Mouse (Mus musculus) heart, embryonic 11.5 days (tissue): ENCODE results near the gene Angpt4. TPM values are rescaled to one million over a fixed set of nuclear protein-coding genes. Genes with fewer than 3 reads are reported as not detected.

Experiments used
- ATAC-seq: fragments of 200-750 bp; cut with Nextera tagmentation; replicated peaks from 2 replicates; pipeline ENCODE4 v1.8.0; 2017; ENCODE audit warnings: moderate library complexity; ENCODE audit not compliant: insufficient number of reproducible peaks, low FRiP score, low TSS enrichment
- H3K27ac ChIP-seq: fragments of 300-500 bp; sonication (generic); 2 replicates; pipeline ENCODE4 v1.5.1; 2014; ENCODE audit warnings: mild to moderate bottlenecking, low read depth, low read length
- H3K27me3 ChIP-seq: fragments of 300-500 bp; sonication (generic); 2 replicates; pipeline ENCODE4 v1.6.1; 2014; ENCODE audit warnings: mild to moderate bottlenecking, low read length, mixed read lengths; ENCODE audit not compliant: control insufficient read depth, insufficient read depth
- H3K36me3 ChIP-seq: fragments of 300-500 bp; sonication (generic); 2 replicates; pipeline ENCODE4 v1.6.1; 2014; ENCODE audit warnings: mild to moderate bottlenecking, low read length, moderate library complexity, mixed read lengths; ENCODE audit not compliant: control insufficient read depth, insufficient read depth
- H3K4me1 ChIP-seq: fragments of 300-500 bp; sonication (generic); 2 replicates; pipeline ENCODE4 v1.6.1; 2014; ENCODE audit warnings: low read length; ENCODE audit not compliant: control insufficient read depth, insufficient read depth
- H3K4me2 ChIP-seq: fragments of 300-500 bp; sonication (generic); 2 replicates; pipeline ENCODE4 v1.6.1; 2014; ENCODE audit warnings: mild to moderate bottlenecking, moderate library complexity
- H3K4me3 ChIP-seq: fragments of 300-500 bp; sonication (generic); 2 replicates; pipeline ENCODE4 v1.5.1; 2014; ENCODE audit warnings: low read depth, low read length
- H3K9ac ChIP-seq: fragments of 300-500 bp; sonication (generic); 2 replicates; pipeline ENCODE4 v1.6.1; 2014; ENCODE audit warnings: mild to moderate bottlenecking, low read depth, low read length, moderate library complexity
- H3K9me3 ChIP-seq: fragments of 300-500 bp; sonication (generic); replicated peaks from 2 replicates; pipeline ENCODE4 v1.6.1; 2016; ENCODE audit warnings: low read length; ENCODE audit not compliant: control insufficient read depth
- WGBS: fragments of 180-500 bp; shearing (Covaris S2); extraction: QIAGEN DNeasy Blood & Tissue Kit; methylation state at CpG from one replicate; pipeline ENCODE4 v1.1.7; 2014; ENCODE audit not compliant: insufficient replicate concordance; 5-methylcytosine and 5-hydroxymethylcytosine counted together
- polyA plus RNA-seq: library from polyadenylated mRNA; unstranded; fragments of >200 nt; fragmentation: Nextera tagmentation; extraction: Ambion mirVana; gene quantifications from 2 replicates; pipeline ENCODE4 v1.2.1, GENCODE M21; 2014

The Angpt4 gene
- polyA plus RNA-seq, 1 experiment from 2014 or later = 0.21 TPM

DNA sequence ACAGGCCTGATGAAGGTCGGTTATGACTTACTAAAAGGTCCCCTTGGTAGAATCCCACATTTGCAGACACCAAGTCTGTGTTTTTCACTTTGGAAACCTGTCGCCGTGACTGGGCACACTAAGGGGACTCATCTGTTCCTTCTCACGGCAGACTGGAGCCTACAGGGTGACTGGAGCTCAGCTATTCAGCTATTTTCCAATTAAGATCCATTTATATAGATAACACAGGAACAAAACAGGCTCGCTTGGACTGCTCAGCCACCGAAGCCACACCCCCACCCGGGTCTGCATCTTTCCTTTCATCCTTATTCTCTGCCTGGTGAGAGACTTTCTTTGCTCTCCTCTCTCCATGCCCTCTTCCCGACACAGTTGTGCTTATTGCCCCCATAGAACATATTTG lies 10.1 kb downstream of the Angpt4 start:
- no peaks in the 10 kb centered on the region for H3K9me3 ChIP-seq
- 0 out of 2 replicates have a peak, but pooled peaks cover 3% of the 10 kb centered on the region for H3K4me1 ChIP-seq
- H3K4me2 ChIP-seq = no peak overlapping the region
- WGBS = 63% methylated on average over 8 of the region's 8 CpGs
- no peak for ATAC-seq
- H3K4me3 ChIP-seq = no peak overlapping the region
- H3K27me3 ChIP-seq = no peaks in the 10 kb centered on the region
- no peaks in the 10 kb centered on the region for H3K36me3 ChIP-seq
- H3K9ac ChIP-seq = no peak overlapping the region
- no peak overlapping the region for H3K27ac ChIP-seq

DNA sequence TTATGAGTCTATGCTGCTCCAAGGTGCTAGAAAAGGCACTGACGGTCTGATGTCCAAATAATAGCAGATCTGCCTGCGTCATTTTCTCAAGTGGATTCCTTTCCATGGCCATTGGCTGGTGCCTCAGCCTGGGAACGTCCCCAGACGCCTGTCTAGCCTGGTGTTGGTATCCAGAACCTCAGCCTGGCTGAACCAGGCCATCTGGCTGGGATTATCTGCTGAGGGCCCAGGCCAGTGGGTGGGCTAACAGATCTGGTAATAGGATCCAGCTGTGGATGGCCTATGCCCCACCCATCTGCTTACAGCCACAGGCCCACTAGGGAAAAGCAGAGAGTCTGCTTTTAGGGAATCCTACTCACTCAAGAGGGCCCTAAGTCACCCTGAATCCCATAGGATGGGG lies 10.6 kb downstream of the Angpt4 start:
- no peaks in the 10 kb centered on the region for H3K36me3 ChIP-seq
- H3K4me3 ChIP-seq = no peak overlapping the region
- no peak for ATAC-seq
- H3K4me1 ChIP-seq = 0 out of 2 replicates have a peak, but pooled peaks cover 3% of the 10 kb centered on the region
- H3K4me2 ChIP-seq = no peak overlapping the region
- no peak overlapping the region for H3K9ac ChIP-seq
- WGBS = 30% methylated on average over 4 of the region's 4 CpGs
- no peaks in the 10 kb centered on the region for H3K27me3 ChIP-seq
- H3K9me3 ChIP-seq = no peaks in the 10 kb centered on the region
- no peak overlapping the region for H3K27ac ChIP-seq

DNA sequence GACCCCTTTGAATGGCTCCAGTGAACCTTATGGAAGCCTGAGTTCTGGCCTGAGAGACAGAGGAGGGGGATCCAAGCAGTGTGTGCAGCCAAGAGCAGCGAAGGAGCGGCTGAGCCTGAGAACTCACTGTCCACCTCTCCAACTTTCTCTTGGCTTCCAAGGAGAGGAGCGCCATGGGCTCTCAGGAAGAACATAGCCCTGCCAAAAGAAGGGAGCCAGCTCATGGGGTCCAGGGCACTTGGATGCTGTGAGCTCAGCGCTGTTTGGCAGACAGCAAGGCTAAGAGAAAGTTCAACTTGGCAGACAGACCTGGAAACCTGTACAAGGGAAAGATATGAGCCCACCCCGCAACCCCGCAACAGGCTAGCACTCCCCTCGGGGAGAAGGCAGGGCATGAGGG lies 13.3 kb downstream of the Angpt4 start:
- H3K36me3 ChIP-seq = no peaks in the 10 kb centered on the region
- H3K9ac ChIP-seq = no peak overlapping the region
- H3K4me3 ChIP-seq = no peak overlapping the region
- H3K27me3 ChIP-seq = no peaks in the 10 kb centered on the region
- no peak for ATAC-seq
- no peaks in the 10 kb centered on the region for H3K9me3 ChIP-seq
- H3K4me2 ChIP-seq = no peak overlapping the region
- H3K27ac ChIP-seq = no peak overlapping the region
- H3K4me1 ChIP-seq = 0 out of 2 replicates have a peak, but pooled peaks cover 2% of the 10 kb centered on the region
- 79% methylated on average over 7 of the region's 7 CpGs for WGBS

DNA sequence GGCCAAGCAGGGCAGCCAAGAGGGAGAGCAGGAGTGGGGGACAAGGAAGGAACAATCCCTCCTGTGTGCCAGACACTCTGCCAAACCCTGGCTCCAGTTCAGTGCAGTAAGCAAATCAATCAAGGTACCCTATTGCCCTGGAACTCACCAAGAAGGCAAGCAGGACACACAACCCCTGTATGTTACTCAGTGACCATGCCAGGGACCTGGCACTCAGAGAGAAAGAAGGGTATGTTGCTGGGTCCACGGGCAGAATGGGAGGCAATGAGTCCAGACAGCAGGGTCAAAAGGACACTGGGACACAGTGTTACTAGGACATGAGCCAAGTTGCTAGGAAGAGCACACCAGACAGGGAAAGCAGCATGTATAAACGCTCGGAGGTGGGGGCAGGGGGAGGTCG lies 14.7 kb downstream of the Angpt4 start:
- H3K9me3 ChIP-seq = no peaks in the 10 kb centered on the region
- no peak overlapping the region for H3K4me2 ChIP-seq
- H3K36me3 ChIP-seq = no peaks in the 10 kb centered on the region
- no peak overlapping the region for H3K27ac ChIP-seq
- WGBS = 47% methylated on average over 4 of the region's 4 CpGs
- no peak overlapping the region for H3K9ac ChIP-seq
- H3K27me3 ChIP-seq = no peaks in the 10 kb centered on the region
- H3K4me3 ChIP-seq = no peak overlapping the region
- no peak for ATAC-seq
- no peaks in the 10 kb centered on the region for H3K4me1 ChIP-seq

DNA sequence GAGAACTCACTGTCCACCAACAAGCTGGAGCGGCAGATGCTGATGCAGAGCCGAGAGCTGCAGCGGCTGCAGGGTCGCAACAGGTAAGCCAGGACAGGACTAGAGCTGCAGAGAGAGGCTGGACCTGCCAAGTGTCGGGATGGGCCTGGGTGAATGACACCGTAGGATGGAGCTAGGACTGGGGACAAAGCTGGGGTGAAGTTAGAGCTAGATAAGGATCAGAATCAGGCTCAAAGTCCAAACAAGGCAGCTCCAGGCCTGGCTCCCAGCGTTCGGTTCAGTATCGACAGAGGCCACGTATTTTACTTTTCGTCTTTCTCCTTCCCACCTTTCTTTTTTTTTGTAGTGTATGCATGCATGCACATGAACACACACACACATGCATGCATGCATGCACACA lies 16.1 kb downstream of the Angpt4 start:
- Histone ChIP-seq H3K9ac (no peak overlapping the region), H3K27ac (no peak overlapping the region), H3K27me3 (no peaks in the 10 kb centered on the region), H3K36me3 (no peaks in the 10 kb centered on the region), H3K4me2 (no peak overlapping the region), H3K9me3 (no peaks in the 10 kb centered on the region), H3K4me1 (no peaks in the 10 kb centered on the region), H3K4me3 (no peak overlapping the region)
- ATAC-seq = no peak
- 86% methylated on average over 11 of the region's 11 CpGs for WGBS

DNA sequence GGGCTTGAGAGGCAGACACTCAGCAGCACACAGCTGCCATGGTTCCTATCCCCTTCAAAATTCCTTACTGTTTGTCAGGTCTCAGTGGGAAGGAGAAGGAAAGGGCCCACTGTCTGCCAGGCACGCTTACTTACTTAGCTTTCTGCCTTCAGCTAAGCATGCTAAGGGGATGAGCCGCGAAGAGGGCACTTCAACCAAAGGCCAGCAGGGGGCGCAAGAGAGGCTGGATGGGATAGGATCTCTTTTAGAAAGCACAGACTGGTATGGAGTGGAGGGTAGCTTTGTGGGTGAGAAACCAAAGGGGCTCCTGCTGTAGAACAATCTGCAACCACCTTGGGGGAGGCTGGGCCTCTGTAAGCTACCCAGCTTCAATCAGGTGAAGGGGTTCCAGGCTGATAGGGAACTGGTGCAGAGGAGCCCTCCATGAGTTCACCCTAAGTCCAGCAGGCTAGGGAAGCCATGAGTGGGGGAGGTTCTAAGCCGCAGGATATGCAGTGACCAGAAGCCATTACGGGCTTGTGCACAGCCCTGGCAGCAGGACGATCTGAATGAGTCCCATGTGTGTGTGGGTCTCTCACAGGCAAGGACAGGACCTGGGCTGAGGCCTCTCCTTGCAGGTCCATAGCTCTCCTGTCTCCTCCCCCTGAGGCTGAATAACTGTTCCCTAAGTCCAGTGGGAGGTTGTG lies 19.5 kb downstream of the Angpt4 start:
- no peaks in the 10 kb centered on the region for H3K27me3 ChIP-seq
- H3K27ac ChIP-seq = no peak overlapping the region
- no peaks in the 10 kb centered on the region for H3K9me3 ChIP-seq

DNA sequence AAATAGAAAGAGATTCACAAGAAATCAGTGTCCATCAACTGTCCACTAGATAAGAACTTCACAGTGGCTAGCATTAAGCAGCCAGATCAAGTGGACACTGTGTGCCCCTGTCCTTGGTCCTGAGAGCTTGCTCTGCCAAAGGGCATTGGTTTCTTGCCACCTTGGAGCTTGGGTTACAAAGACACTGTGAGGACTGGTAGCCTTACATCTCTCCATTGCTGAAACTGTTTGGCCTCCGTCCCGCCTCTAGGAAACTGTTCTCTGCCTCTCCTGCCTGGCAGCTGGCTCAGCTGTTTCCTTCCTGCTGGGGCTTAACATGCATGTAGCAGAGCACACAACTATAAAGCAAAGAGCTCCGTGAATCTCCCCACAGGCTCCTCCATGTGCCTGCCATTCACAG lies 26.9 kb downstream of the Angpt4 start:
- H3K4me3 ChIP-seq = no peak overlapping the region
- H3K4me1 ChIP-seq = no peaks in the 10 kb centered on the region
- no peak overlapping the region for H3K4me2 ChIP-seq
- H3K27me3 ChIP-seq = peaks cover 5% of the 10 kb centered on the region; the same call in 1 of the 2 replicates
- WGBS = 64% methylated on average over 3 of the region's 3 CpGs
- H3K27ac ChIP-seq = no peak overlapping the region
- H3K9ac ChIP-seq = no peak overlapping the region
- no peaks in the 10 kb centered on the region for H3K9me3 ChIP-seq
- no peak for ATAC-seq
- H3K36me3 ChIP-seq = no peaks in the 10 kb centered on the region

More for the DNA sequence above, 19.5 kb downstream of the Angpt4 start:
- no peak; the same call in 1 of the 2 replicates for ATAC-seq
- Histone ChIP-seq H3K4me2 (no peak overlapping the region), H3K4me1 (no peaks in the 10 kb centered on the region), H3K9ac (no peak overlapping the region), H3K36me3 (no peaks in the 10 kb centered on the region), H3K4me3 (no peak overlapping the region)
- WGBS = 32% methylated on average over 7 of the region's 7 CpGs

DNA sequence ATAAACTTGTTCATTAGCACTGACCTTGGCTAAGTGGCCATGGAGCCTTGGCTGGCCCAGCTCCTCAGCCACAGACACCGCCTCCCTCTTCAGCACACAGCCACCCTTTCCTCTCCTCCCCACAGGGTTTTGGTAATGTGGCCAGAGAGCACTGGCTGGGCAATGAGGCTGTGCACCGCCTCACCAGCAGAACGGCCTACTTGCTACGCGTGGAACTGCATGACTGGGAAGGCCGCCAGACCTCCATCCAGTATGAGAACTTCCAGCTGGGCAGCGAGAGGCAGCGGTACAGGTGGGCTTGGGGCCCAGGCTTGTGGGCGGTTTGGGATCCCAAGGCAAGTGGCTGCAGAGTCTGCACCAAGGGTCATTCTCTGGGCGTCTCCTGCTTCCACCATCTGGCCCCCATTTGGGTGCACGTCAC lies 27.8 kb downstream of the Angpt4 start:
- 65% methylated on average over 11 of the region's 11 CpGs for WGBS
- Histone ChIP-seq H3K9me3 (no peaks in the 10 kb centered on the region), H3K4me1 (no peaks in the 10 kb centered on the region), H3K4me3 (no peak overlapping the region), H3K9ac (no peak overlapping the region), H3K27me3 (peaks cover 5% of the 10 kb centered on the region; the same call in 1 of the 2 replicates), H3K27ac (no peak overlapping the region), H3K4me2 (no peak overlapping the region), H3K36me3 (no peaks in the 10 kb centered on the region)
- ATAC-seq = no peak
